8 mouse cellular contexts compared by ENCODE assay signal in the genomic region with DNA sequence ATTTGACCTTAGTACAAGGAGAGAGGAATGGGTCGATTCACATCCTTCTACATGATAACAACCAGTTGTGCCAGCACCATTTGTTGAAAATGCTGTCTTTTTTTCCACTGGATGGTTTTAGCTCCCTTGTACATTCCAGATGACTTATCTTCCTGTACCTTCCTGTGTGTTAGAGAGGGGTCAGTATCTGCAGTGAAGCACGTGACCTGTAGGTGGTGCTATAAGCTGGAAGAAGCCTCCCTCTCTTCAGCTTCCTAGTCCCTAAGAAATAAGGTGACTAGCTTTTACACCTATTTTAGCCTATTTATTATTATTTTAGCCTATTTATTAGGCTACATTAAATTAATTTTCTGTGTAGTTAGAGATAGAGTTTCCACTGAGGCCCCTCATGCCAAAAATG.
DNase-seq lines count a peak whose midpoint lies in the region; ATAC-seq and TF ChIP-seq lines count a peak whose summit lies in the region.

No protein-coding gene starts in this region.

- no peak overlapping the region for H3K4me2 ChIP-seq in heart, embryonic 12.5 days

- intact Hi-C loops in heart, adult 2 months (cut with DNase I) = no loop called here

- H3K4me1 ChIP-seq in heart, adult 2 months (ENCODE audit: control insufficient read depth, insufficient read depth, low read length) = no peaks in the 10 kb centered on the region
- H3K4me1 ChIP-seq in heart, embryonic 12.5 days (replicated peaks) = no peaks in the 10 kb centered on the region

- no peak overlapping the region for H3K9ac ChIP-seq in heart, adult 2 months (ENCODE audit: low read depth, low read length)
- H3K9ac ChIP-seq in heart, embryonic 12.5 days = no peak overlapping the region

- H3K27ac ChIP-seq in heart, adult 2 months = no peak overlapping the region
- no peak overlapping the region for H3K27ac ChIP-seq in heart, embryonic 12.5 days (ENCODE audit: poor library complexity, severe bottlenecking)

- TF ChIP-seq EP300 in heart, adult 2 months (IDR thresholded peaks at IDR 0.05; ENCODE audit: insufficient read depth, low read depth, low read length) = no peak

- TF ChIP-seq POLR2A in heart, adult 2 months (IDR thresholded peaks at IDR 0.05; ENCODE audit: insufficient read depth, low read depth, low read length) = no peak
- no peak for TF ChIP-seq POLR2A in brain, embryonic 14.5 days (IDR thresholded peaks at IDR 0.05; ENCODE audit: borderline replicate concordance, extremely low read depth, insufficient read depth, insufficient read length, poor library complexity, severe bottlenecking)

- no peaks in the 10 kb centered on the region for H3K36me3 ChIP-seq in heart, adult 2 months (ENCODE audit: control insufficient read depth, insufficient read depth, low read length)
- no peaks in the 10 kb centered on the region for H3K36me3 ChIP-seq in heart, embryonic 12.5 days

- no peaks in the 10 kb centered on the region for H3K79me2 ChIP-seq in heart, adult 2 months (replicated peaks; ENCODE audit: control insufficient read depth, insufficient read depth, low read length)

- 25% methylated on average over 2 of the region's 2 CpGs for WGBS in heart, adult 2 months
- WGBS in heart, embryonic 12.5 days = 21% methylated on average over 2 of the region's 2 CpGs

- DNase-seq in heart, adult 2 months = no peak
- peak; percentile 3 for DNase-seq in ovary, postnatal 36 days (ENCODE audit: low spot score)
- DNase-seq in ovary, postnatal 10 days (ENCODE audit: low spot score) = no peak
- peak; percentile 11 for DNase-seq in brain, embryonic 14.5 days (ENCODE audit: low read depth)
- peak; percentile 28 for DNase-seq in mesoderm, embryonic 11.5 days (ENCODE audit: low read depth, low spot score)
- DNase-seq in adipocyte (ENCODE audit: low spot score) = no peak
- DNase-seq in natural killer cell, adult 2 months (ENCODE audit: low spot score in 2 of 2) = no peak

- ATAC-seq in heart, embryonic 12.5 days (ENCODE audit: insufficient number of reproducible peaks, low FRiP score) = no peak

- H3K9me3 ChIP-seq in heart, embryonic 12.5 days (replicated peaks) = no peaks in the 10 kb centered on the region

- peak; percentile 46 for TF ChIP-seq CTCF in heart, adult 2 months (IDR thresholded peaks at IDR 0.05)
- TF ChIP-seq CTCF in brain, embryonic 14.5 days (IDR thresholded peaks at IDR 0.05; ENCODE audit: borderline replicate concordance, extremely low read depth, insufficient read depth, insufficient read length) = peak; percentile 34; the same call in 1 of the 2 replicates

- no peaks in the 10 kb centered on the region for H3K27me3 ChIP-seq in heart, adult 2 months (ENCODE audit: control insufficient read depth, insufficient read depth, low read length)
- H3K27me3 ChIP-seq in heart, embryonic 12.5 days (replicated peaks) = no peaks in the 10 kb centered on the region

- no peak overlapping the region for H3K4me3 ChIP-seq in heart, adult 2 months
- H3K4me3 ChIP-seq in heart, embryonic 12.5 days = no peak overlapping the region

Comparison
In these comparisons a context has a peak if more than half of its experiments do, and no peak if none do; other contexts are left out.
1. DNase-seq: peak in ovary, postnatal 36 days (single experiment), brain, embryonic 14.5 days (single experiment) and mesoderm, embryonic 11.5 days (single experiment); none in heart, adult 2 months (0 of 2), ovary, postnatal 10 days (single experiment), adipocyte (single experiment) and natural killer cell, adult 2 months (0 of 2).